Mouse (Mus musculus): ENCODE results near the gene Gtf2ird2. TPM values are rescaled to one million over a fixed set of nuclear protein-coding genes. Genes with fewer than 3 reads are reported as not detected.
A peak's percentile ranks its signal among the peaks of the same experiment; 100 is the strongest.

The Gtf2ird2 gene
- total and polyA plus RNA-seq, 3 experiments: 5.2 to 10.7 (median 8.8) TPM

DNA sequence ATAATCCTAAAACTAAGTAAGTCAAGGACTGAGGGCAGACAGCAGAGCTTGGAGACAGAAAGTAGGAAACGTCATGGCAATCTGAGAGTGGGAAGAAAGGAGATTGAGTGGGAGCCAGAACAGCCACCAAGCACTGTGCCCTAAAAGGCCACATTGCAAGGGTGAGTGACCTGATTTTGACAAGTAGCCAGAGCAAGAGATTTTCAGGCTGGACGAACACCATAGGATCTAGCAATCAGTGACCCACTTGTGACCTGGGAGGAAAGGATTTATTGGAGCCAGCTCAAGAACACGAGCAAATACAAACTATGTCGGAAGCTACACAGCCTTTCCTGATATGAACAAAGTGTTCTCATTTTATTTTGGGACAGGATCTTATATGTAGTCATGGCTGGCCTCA, 1.1 kb upstream of the Gtf2ird2 start:
- DNase-seq: peak; percentile 69

DNA sequence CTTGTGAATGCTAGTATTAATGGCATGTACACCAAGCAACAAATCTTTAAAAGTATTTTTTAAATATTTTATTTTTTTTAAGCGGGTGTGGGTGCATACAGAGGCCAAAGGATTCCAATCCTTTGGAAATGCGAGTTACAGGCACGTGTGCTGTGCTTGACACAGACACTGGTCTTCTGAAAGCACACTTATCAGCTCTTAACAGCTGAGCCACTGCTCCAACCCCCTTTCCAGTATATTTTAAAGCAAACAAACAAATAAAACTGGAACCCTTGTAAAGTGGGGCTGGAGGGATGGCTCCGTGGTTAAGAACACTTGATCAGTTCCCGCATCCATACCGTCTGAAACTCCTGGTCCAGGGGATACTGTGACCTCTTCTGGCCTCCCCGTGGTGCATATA, 657 bp upstream of the Gtf2ird2 start:
- no peak for DNase-seq

- DNase-seq: no peak
Measured at GRCm38 (mm10) chr5:134186059-134186458, 2.2 kb downstream of the Gtf2ird2 start.

- peak; percentile 47 for DNase-seq
Measured at GRCm38 (mm10) chr5:134186961-134187731, 3.3 kb downstream of the Gtf2ird2 start.

DNA sequence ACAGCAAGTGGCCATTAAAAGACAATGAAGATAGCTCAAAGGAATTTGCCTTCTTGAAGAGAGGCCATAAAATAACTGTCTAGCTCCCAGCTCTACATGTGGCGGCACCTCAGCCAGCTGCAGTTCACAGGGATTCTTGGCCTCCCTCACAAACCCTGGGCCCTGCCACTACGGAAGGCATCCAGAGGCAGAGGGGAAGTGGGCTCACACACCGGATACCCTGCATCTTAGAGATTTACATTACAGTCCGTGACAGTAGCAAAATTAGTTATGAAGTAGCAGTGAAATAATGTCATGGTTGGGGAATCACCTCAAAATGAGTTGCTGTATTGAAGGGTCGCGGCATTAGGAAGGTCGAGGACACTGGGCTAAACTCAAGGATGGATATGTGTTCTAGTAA, 4.8 kb downstream of the Gtf2ird2 start:
- no peak for DNase-seq

- DNase-seq: no peak
Measured at GRCm38 (mm10) chr5:134193664-134194063, 9.8 kb downstream of the Gtf2ird2 start.

GRCm38 (mm10) chr5:134206721-134207120, 22.9 kb downstream of the Gtf2ird2 start:
- no peak for DNase-seq

- DNase-seq: peak; percentile 34
Measured at GRCm38 (mm10) chr5:134209931-134210554, 26.2 kb downstream of the Gtf2ird2 start.

- no peak for DNase-seq
Measured at GRCm38 (mm10) chr5:134214021-134214806, 30.4 kb downstream of the Gtf2ird2 start.

- no peak for DNase-seq
Measured at GRCm38 (mm10) chr5:134217900-134218299, 34.1 kb downstream of the Gtf2ird2 start.

DNA sequence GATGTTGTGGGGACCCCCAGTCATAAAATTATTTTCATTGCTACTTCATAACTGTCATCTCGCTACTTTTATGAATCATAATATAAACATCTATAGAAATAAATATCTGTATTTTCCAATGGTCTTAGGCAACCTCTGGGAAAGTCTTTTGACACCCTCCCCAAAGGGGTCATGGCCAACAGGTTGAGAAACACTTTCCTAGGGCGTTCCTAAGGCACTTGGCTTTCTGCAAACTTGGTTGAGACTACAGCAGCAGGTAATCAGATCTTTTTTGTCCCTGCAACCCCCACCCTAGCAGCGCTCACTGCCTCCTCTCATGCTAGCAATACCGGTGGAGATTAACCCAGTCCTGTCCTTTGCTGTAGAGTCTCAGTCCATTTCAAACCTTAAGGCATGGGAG, 37.5 kb downstream of the Gtf2ird2 start:
- no peak for DNase-seq

GRCm38 (mm10) chr5:134221708-134222150, 37.9 kb downstream of the Gtf2ird2 start:
- DNase-seq: no peak

DNA sequence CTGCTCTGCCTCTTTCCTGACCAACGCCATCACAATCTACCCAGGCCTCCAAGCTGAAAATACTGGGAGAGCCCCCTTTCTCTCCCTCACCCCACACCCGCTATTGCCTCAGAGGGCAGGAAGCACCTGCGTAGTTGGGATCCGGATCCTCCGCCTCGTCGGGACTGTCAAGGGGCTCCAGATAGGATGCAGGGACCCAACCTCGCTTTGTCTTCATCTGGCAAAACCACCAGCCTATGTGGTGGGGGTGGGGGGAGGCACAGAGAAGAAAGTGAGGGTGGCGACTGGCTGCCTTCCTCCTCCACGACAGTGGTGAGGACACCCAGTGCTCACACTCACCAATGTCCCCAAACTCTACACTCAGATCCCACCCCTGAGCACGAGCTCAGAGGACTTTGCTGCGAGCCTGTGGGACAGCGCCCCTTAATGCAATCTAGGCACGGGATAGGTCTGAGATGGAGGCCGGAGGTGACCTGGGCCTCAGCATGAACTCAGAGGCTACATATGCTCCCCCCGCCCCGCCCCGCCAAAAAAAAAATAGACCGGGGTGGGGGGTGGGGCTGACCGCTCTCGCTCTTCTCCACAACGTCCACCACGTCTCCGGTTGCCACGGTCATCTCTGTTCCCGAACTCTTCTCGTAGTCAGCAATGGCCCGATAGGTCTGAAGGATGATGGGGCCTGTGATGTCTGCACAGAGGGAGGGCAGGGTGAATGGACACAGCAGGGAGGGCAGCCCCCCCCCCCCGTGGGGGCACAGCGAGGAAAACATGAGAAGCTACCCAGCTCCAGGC, 41.5 kb downstream of the Gtf2ird2 start:
- DNase-seq: no peak

- DNase-seq: no peak
Measured at GRCm38 (mm10) chr5:134226946-134227345, 43.1 kb downstream of the Gtf2ird2 start.

DNA sequence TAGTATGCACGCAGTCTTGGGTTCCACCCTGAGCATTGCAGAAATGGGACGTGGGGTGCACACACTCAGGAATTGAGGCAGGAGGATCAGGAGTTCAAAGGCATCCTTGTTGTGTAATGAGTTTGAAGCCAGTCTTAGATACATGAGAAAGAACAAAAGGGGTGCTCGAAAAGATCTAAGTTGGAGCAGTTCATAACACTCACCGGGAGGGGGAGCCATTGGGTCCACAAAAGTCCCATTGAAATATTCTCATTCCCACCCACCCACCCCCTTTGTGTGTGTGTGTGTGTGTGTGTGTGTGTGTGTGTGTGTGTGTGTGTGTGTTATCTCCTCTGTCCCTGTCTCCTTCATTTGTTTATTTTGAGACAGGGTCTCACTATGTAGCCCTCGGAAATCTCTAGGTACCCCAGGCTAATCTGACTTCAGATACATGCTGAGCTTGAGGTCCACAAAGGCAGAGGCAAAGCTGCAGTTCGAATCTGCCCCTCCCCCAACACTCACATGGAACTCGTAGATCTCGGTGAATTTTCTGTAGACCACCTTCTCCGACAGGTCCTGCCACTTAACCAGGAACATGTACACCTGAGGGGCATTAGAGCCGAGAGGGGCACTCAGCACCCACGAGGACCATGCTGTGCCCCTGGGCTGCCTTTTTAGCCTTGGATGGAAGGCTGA, 43.9 kb downstream of the Gtf2ird2 start:
- DNase-seq: no peak

- no peak for DNase-seq
Measured at GRCm38 (mm10) chr5:134228249-134228638, 44.4 kb downstream of the Gtf2ird2 start.

DNA sequence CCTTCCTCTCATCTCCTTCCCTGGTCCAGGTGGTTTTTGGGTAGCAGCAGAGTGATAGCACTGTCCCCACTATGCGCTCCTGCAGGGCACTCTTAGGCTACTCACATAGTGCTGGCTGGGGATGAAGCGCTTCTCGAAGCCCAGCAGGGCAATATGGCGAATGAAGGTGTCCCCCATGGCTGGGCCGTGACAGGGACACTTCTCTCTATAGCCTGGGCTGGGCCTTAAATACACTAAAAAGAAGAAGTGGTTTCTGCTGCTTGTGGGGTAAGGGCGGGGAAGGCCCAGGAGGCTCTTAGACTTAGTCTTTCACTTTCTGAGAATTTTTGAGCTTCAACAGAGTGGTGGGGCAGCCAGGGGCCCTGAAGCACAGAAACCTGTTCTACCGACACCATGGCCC, 45.6 kb downstream of the Gtf2ird2 start, which contains the start of gene Ncf1:
Ncf1 (minus strand) TSS at position 235 of the 400 bp plus-strand sequence.
- DNase-seq: no peak

DNA sequence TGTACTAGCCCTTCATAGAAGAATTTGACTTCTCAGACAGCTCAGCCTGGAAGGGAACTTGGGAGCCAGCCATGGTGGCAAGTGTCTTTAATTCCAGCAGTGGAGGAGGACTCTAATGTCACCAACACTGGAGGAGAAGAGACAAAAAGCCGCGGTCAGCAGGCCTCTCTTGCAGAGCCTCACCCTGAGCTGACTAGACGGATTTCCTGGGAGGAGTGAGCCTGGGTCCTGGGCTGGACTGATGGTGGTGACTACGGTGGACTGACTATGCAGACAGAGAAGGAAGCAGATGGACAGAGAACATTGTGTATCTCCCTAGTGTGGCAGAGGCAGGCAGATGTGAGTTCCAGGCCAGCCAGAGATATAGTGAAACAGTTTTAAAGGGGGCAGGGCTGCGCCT, 47.6 kb downstream of the Gtf2ird2 start:
- peak; percentile 35 for DNase-seq

- DNase-seq: no peak
Measured at GRCm38 (mm10) chr5:134232111-134232510, 48.3 kb downstream of the Gtf2ird2 start.

DNA sequence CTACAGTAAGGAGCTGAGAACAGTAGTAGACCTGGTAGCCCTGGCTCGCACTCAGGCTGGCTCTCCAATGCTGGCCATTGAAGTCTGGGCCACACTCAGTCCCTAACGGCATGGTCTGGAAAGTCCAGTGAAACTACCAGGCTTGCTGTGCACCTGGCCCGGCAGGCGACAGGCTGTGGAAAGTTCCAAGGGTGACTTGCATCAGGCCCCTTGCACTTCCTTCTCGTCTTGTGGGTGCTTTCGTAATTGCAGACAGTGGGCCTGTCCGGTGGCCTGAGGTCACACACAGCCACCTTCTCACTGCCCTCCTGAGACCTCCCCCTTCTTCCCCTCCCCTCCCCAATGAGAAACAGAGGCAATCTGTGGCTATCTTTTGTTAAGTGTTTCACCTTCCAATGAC, 48.7 kb downstream of the Gtf2ird2 start:
- DNase-seq: peak; percentile 67

DNA sequence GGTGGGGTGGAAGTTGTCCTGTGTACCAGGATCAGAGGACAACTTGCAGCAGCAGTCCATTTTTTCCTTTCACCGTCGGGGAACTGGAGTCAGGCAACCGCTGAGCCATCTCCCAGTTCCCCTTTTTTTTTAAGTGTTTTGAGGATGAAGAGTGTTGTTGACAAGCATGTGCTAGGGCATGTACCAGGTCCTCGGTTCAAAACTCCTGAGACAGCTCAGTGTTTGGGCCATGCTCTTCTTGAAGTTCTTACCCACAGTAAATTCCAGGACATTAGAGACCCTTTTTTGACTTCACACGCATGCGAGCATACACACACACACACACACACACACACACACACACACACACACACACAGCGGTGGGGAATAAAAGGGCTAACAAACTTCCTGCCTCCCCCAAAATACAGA, 49.4 kb downstream of the Gtf2ird2 start:
- no peak for DNase-seq
